Mouse (Mus musculus) myocyte (in vitro differentiated cells): ENCODE measurements at regions not wholly inside any gene's neighbourhood (a gene's known extent, or its start where the extent isn't known, plus 50 kb on each side); places are given as distances from the start of the nearest gene placed in this dataset.

Experiments
- CEBPB ChIP-seq: IDR thresholded peaks from 2 replicates; pipeline ENCODE4 v1.6.1; 2011; ENCODE audit warnings: mild to moderate bottlenecking, moderate library complexity; ENCODE audit not compliant: poor library complexity, insufficient read depth, severe bottlenecking
- MYOD1 ChIP-seq, 3 experiments: IDR thresholded peaks; one replicate each; pipeline ENCODE4 v1.6.1; 2011; ENCODE audit warnings: control low read depth in 2 of 3, low read depth in 2 of 3, mild to moderate bottlenecking in 2 of 3, moderate library complexity in 1 of 3; ENCODE audit not compliant: insufficient read length in 2 of 3, control insufficient read depth in 1 of 3
- POLR2A ChIP-seq: IDR thresholded peaks from one replicate; pipeline ENCODE4 v1.6.1; 2011; ENCODE audit warnings: low read depth, mild to moderate bottlenecking, control low read depth, moderate library complexity; ENCODE audit not compliant: insufficient read length
- POLR2AphosphoS2 ChIP-seq: IDR thresholded peaks from one replicate; pipeline ENCODE4 v1.6.1; 2011; ENCODE audit warnings: low read depth, control low read depth; ENCODE audit not compliant: insufficient read length
- TCF12 ChIP-seq: IDR thresholded peaks from one replicate; pipeline ENCODE4 v1.6.1; 2011; ENCODE audit warnings: mild to moderate bottlenecking, control low read depth; ENCODE audit not compliant: poor library complexity, insufficient read depth, severe bottlenecking
- TCF3 ChIP-seq: IDR thresholded peaks from one replicate; pipeline ENCODE4 v1.6.1; 2011; ENCODE audit warnings: low read depth, control low read depth; ENCODE audit not compliant: insufficient read length
- USF1 ChIP-seq: IDR thresholded peaks from one replicate; pipeline ENCODE4 v1.6.1; 2011; ENCODE audit warnings: low read depth, mild to moderate bottlenecking, control low read depth, moderate library complexity

- TF ChIP-seq POLR2A (no peak), USF1 (no peak), MYOD1 (IDR thresholded peaks at IDR 0.05; ENCODE audit: control insufficient read depth in 1 of 3, insufficient read length in 2 of 3, low read depth in 2 of 3) (no peak), CEBPB (no peak), TCF12 (no peak), TCF3 (no peak), POLR2AphosphoS2 (no peak)
Observed at GRCm38 (mm10) chr3:149117684-149118056, 127.3 kb upstream of the Adgrl2 start.
